Mouse (Mus musculus) right cerebral cortex, postnatal 14 days (tissue): ENCODE measurements around the gene Ltbp1.

Experiments used
- DNase-seq: peaks from one replicate; pipeline ENCODE4 v3.0.0; 2022

Gene Ltbp1

DNA sequence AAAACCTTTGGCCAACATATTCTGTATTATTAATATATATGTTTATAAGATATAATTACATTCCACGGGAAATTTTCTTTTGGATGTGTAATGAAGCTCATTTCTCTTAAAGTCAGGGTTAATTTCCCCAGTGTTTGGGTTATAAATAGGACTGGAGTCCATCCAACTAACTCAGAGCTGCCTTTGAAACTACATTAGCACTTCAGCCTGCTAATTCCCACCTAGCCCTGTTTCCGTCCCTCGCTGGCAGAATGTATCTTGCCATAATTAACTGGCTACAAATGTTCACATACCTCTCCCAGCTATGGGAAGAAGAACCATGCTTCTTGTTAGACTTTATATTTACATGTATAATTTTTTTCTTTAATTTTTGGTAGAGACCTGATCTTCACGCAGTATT lies 311.7 kb downstream of the Ltbp1 start:
- no peak for DNase-seq

DNA sequence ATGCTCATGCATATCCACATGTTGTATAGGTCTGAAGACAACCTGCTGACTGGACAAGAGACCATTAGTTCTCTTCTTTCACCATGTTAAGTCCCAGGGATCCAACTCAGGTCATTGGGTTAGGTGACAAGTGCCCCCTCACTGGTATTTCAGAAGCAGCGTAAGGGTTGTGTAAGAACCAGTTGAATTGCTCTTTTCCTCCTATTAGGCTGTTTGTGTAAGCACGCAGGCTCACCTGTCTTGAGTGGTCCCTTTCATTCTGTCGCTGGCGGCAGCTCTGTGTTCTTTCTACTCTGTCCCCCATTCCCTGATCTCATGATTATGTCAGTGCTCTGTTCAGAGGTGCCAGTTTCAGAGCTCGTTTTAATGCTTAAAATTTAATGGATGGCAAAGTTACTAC lies 317.9 kb downstream of the Ltbp1 start:
- no peak for DNase-seq

DNA sequence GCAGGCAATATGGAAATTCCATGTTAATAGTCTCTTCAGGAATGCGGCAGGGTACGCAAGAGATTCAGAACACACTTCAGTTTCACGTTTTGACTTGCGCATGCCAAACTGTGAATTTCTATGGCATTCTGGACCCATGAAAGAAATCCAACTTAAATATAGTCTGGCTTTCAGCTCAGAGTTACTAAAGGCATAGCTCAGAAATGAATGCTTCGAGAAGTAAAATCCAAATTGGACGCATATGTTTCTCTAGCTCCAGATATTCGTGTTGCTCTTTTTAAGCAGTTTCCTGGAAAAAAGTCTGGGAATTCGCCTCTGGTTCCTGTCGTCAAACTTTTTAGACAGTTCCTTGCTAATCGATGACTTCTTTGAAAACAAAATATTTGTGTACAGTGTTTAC lies 318.4 kb downstream of the Ltbp1 start:
- DNase-seq: no peak

DNA sequence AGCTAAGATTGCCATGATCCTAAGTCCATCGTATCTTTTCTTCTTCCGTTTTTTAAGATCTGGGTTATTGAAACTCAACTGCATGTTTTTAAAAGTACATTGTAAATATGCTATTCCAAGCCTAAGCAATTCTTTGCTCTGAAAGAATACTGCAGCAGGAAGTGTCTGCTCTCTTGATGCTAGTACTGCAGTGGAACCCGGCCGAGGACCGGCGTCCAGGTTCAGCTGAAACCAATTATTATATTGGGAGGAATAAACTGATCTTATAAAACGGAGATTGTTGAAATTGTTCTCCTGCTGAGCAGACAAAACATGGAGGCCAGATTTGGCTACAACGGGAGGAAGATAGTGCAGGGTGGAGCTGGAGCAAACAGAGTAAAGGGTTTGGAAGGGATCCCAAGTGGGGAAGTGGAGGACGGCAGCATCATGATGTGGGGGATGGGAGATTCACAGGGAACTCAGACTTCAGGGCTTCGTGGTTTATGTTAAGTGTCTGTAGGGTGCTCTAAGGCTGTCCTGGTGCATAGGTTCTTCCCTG lies 322.8 kb downstream of the Ltbp1 start:
- no peak for DNase-seq

DNA sequence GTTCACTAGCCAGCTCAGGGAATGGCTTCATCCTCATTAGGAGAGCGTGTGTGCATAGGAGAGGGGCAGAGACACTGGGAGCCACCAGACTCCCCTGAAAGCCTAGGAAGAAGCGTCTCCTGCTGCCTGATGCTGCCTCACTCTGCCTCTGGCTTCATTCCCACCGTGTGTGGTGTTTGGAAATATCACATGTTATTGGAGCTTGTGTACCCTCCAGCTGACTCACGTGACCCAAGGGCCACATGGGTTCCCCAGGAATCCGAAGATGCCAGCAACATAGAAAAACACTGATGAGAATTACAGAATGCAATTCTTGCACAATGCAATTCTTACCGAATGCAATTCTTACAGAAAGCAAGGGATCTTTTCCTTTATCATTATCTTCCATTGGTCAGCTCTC lies 325.0 kb downstream of the Ltbp1 start:
- DNase-seq: no peak

DNA sequence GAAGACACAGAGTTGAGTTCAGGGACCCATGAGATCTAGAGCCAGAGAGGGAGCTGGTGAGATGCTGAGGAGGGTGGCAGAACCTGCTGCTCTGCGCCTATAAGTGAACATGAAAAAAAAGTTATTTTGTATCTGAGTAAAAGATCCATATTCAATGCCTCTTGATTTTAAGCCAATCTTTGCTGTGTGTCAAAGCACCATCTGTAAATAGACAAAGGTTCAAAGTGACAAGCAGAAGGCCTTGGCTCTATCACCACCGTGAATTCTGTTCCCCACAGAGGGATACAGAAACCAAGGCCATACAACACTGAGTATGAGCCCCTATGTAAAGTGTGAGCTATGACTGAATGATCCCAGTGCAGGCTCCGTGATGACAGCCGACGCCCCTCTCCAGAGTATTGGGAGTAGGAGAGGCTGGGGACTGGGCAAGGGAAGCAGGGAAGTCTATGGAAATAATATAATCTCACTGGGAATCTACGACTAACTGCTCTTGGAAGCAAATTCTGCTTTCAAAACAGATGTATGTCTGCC lies 326.1 kb downstream of the Ltbp1 start:
- DNase-seq: no peak

DNA sequence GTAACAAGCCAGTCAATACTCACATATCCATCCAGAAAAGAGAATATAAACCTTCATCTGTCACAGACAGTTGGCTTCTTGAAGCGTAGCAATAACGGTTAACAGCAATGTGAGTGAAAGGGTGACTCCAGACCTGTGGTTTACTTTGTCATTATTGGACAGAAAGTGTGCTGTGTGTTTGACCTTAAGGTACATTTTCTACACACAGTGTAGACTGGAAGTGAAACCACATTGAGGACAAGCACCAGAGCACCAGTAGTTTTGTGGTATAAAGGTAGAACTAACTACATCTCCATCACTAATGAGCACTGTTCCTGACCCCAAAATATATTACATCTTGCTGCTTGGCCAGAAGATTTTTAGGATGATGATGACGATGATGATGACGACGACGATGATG lies 326.9 kb downstream of the Ltbp1 start:
- DNase-seq: no peak

DNA sequence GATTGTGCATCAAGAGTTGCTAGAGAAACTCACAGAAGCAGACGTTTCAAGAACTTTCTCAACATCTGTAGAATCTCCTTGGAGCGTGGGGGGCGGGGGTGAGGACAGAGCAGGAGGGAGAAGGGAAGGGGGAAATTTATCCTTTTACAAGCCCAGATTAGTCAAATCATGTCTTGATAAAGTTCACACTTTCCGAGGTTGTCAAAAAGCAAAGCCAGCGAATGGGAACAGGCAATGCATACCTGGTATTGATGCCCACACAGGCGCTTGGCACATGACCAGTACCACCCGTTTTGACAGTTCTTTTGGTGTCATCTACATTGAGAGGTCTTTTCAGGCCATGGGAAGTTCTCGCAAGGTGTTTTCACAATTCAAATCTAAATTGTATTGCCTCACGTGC lies 327.6 kb downstream of the Ltbp1 start:
- no peak for DNase-seq

DNA sequence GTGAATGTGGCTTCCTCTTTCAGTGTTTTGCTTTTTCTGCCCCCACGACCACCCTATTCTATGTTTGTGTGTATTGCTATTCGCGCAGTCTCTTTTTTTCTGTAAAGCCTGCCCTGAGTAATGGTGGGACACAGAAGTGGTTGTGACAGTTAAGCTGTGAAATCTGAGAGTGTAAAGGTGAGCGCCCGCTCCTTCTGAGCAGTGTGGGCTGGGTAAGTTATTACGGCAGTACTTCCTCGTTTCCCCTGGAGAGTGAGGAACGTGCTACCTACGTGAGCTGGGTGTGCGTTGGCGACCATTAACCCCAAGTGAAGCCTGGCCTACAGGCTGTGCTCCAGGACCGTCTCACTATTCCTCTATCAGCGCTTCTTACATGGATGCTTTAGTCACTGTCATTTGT lies 328.4 kb downstream of the Ltbp1 start:
- no peak for DNase-seq

DNA sequence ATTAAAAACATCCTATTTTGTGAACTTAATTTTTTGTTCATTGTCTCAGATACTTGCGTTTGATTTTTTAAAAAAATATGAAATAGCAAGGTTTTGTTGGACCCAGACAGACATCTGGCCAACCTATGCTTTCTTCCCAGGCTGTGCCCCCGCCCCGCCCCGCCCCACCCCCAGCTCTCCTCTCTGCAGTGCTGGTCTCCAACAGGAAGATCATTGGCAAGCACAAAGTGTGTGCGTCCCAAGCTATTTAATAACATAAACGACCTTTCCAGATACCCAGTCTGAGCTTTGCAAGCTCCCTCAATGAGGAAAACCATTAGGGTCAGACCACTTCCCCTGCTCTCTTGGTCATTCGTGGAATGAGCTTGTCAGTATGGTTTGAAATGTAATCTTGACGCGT lies 330.3 kb downstream of the Ltbp1 start:
- DNase-seq: no peak

DNA sequence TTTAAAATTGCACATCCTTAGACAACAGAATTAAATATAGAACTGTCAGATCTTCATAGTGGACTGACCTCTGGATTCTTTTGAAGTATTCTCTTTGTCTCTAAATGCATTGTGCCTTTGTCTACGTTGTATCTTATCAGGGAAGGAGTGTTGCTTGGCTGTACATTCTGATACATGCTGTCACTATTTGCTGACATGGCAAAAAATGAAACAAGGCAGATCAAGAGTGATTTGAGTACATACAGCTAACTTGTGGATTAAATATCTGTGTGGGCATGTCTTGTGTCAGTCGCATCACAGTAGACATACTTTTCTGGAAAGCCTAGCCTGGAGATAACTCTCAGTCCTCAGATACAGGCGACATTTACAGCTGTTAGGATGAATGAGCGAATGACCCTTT lies 335.9 kb downstream of the Ltbp1 start:
- no peak for DNase-seq

DNA sequence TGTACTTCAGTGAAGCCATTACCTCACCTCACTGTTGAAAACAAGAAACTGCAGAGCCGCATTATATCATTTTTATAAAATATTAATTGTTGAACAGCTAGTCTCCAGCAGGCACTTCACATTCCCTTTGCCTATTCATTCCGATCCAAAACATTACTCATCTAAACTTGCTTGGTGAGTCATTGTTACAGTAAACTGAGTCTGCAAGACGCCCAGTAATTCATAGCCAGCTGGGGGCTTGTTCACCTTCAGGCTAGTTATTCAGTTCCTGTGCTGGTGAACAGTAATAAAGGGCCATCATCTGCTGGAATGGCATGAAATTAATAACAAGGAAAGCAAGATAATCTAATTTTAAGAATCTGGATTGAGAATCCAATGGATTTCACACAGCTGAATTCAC lies 339.7 kb downstream of the Ltbp1 start:
- DNase-seq: no peak

DNA sequence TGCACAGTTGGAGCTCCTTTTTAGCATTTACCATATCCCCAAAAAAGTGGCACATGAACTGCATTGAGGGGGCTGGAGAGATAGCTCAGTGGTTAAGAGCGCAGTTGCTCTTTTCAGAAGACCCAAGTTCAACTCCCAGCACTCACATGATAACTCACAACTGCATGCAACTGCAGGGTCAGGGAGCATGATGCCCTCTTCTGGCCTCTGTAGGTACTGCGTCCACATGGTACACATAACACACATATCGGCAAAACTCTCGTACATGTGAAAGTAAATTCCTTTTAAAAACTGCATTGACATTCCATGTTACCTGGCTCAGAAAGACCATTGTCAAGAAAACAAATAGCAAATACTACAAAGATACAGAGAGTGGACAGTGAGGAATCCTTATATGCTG lies 342.0 kb downstream of the Ltbp1 start:
- DNase-seq: no peak

DNA sequence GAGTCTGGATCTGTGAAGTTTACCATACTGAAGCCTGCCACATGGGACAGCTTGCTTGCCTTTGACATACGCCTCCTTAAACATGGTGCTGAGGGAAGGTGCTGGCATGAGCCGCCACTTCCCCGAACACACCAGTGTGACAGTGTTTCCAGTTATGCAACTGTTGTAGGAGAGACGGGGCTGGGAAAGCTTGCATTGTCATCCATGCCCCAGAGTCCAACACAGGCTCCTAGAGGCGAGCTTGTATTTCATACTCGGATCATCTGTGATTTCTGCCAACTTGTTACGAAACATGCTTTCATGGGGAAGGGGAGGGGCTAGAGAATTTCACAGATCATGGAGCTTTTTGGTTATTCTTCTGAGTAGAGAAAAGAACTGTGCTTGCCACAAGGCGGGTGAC lies 343.7 kb downstream of the Ltbp1 start:
- no peak for DNase-seq

DNA sequence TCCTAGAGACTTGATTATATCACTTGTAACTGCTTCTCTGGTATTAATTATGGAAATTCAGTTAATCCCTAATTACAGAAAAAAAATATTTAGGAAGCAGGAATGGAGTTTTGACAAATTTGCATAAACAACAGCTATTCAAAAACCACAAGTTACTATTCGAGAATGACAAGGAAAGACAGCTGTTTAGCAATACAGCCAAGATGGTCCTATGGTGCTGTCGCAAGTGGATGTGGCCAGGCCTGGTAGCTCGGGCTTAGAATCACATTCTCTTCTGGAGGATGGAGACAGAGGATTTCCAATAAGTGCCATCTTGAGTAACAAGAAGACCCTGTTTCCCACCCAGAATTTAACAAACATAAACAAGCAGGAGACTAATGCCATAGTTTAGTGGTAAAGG lies 344.2 kb downstream of the Ltbp1 start:
- DNase-seq: no peak

DNA sequence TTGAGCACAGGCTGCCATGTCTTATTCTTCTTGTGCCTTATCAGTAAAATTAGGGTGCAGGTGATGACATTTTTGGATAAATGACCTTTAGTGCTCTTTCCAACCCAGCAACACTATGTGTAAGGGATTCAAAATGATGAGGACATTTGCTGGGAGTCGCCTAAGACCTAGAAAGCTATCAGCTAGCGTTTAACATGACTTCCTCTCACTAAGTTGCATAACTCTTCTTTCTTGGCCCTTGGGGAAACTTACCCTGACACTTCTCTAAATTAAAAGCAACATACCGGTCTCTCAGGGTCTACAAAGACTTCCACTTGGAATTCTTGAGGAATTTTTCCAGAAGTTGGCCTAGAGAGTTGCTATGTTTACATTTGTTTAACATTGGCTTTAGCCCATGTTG lies 348.0 kb downstream of the Ltbp1 start:
- no peak for DNase-seq

DNA sequence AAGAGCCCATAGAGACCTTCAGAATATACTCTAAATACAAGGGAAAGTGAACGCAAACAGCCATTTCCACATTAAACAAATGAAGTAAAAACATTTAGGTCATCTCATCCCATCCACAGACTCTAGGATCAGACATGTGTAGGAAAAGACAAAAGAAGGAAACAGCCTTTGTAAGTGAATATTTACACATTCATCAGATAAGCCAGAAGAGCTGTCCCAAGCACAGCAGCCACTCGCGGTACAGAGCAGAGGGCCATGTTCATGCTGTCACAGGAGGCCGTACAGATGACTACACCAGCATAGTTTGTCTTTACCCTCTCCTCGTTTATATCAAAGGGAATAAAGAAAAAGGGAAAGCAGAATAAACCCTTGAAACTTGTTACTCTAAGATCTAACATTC lies 350.1 kb downstream of the Ltbp1 start:
- no peak for DNase-seq

DNA sequence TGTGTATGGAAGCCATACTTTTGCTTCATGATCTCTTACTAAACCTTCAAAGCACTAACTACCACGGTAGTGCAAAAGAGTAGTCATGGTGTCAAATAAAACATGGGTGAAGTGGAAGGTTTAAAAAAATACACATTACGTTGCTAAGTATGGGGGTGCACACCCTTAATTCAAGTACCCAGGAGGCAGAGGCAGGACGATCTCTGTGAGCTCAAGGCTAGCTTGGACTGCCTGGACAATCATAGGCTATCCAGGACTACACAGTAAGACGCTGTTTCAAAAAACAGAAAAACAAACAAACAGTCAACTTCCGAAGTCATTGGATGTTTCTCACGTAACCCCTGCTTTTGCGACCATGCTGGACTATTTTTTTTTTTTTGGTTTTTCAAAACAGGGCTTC lies 354.7 kb downstream of the Ltbp1 start:
- DNase-seq: no peak

DNA sequence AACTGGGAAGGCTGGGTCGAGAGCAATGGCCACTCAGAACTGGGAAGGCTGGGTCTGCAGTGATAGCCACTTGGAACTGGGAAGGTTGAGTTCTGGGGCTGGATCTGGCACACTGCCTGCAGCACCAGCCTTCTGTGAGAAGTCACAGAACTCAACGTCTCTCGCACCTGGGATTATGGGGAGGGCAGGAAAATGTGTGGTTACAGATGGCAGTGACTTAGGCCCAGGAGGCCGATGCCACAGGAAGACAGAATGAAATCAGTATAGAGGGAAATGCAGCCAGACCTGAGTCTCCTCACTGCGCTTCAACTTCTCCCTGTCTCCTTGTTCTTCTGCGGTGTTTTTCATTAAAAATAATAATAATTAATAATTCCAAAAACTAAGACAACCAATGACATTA lies 361.0 kb downstream of the Ltbp1 start:
- DNase-seq: no peak

DNA sequence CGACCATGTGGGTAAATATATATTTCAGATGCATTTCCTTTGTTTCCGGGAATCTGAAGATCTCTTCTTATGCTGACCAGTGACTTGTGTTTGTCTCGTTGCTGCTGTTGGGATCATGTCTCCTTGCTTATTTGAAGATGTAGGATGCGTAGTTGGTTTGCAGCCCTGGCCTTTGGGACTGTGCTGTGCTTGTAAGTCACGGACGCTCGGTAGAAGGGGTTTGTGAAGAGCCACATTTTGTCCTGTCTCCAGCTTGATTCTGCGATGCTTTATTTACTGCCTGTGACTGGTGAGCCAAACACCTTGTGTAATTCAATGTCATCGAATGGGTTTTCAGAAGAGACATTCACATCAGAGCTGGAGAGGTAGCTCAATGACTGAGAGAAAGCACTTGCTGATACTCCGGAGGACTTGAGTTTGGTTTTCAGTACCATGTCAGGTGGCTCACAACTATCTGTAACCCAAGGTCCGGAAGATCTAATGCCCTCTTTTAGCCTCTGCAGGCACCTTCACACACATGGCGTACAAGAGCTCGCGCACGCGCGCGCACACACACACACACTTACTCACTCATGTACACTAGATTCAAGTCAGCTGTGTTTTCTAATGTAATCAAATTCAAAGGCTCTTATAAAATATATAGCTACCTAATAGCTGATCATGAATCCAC lies 362.3 kb downstream of the Ltbp1 start:
- DNase-seq: no peak

DNA sequence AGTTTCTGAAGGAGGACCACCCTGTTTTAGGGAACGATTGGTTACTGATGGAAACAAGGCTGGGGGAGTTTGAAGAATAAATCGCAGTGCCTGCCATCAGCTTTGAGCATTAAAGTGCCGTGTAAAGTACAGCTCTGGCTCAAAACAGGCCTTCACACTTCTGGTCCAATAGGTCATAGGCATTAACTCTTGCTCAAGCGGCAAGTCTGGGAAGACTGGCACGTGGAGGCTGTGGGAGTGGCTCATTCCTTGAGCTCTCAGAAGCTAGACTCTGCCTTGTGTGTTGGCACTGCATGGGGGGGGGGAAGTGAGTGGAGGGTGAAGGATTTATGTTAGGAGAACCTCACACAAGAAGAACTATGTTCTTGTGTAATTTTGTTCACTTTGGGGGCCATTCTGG lies 363.2 kb downstream of the Ltbp1 start:
- no peak for DNase-seq

DNA sequence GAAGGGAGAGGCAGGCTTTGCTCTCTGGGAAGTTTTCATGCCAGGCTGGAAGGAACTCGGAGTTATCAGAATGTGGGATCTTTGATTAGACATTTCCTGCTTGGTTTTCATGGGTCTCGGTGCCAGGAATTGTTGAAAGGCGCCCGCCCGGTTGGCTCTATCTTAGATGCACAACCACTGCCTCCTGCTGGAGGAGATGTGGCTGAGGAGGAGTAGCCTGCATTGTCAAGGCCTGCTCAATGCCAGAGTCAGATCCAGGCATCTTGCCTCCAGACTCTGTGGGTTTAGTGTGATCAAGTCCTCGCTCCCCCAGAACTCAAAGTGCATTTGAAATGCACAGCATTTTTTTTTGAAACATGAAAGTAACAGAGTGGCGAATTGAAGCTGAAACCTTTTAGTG lies 364.0 kb downstream of the Ltbp1 start:
- peak; percentile 17 for DNase-seq

DNA sequence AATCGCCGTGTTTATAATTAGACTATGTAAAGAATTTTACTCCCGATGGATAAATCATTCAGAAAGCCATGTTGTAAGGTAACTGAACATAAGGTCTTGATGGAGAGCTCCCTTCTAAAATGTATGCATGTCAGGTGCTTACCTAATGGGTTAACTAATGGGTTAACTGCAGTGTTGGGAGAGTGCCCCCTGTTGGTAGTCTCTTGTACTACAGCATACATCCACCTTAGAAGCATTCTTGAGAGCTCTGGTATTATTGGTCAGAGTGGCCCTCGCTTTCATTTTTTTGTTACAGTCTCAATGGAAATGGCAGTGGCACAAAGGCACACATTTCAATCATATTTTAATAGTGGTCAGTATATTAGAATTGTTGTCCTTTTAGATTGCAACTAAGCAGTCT lies 364.8 kb downstream of the Ltbp1 start:
- DNase-seq: no peak

DNA sequence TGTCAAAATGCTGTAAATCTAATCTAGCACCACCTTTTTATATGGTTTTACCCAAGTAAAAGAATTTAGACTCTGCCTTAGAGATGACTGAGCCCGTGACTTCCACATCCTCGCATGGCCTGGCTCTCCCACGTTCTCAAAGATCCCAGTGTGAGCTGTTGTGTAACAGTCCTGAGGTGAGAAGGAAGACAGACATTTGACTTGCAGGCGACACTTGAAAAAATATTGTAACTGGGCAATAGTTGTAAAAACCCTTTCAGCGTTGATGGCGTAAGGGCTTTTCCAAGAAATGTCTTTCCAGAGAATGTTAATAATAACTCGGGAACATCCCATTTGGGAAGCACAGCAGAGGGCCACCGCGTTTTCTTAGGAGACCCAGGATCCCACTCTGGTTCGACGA lies 366.3 kb downstream of the Ltbp1 start:
- DNase-seq: no peak

DNA sequence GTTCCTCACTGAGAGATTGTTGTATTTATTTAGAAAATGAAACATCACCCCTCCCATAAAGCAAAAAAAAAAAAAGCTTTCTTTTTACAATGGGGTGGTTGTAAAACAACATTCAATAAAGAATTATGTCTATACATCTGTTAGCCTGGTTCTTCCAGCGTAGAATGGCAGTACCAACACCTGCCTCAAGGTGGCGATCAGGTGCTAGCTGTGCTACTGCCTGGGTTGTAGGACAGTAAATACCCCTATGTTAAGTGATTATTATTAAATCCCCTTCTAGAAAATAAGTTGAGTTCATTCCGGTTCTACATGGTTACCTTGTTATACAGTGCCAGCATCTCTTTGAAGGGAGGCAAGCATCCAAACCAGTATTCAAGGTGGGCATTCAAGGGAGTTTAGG lies 367.0 kb downstream of the Ltbp1 start:
- DNase-seq: peak; percentile 64
